Mouse (Mus musculus): ENCODE measurements around the gene Nedd9.

- TF ChIP-seq CTCF (IDR thresholded peaks at IDR 0.05; ENCODE audit: low read depth, low read length) (no peak), GATA1 (IDR thresholded peaks at IDR 0.05; ENCODE audit: borderline replicate concordance, low read length) (no peak), POLR2AphosphoS5 (IDR thresholded peaks at IDR 0.05; ENCODE audit: insufficient replicate concordance, low read depth, low read length) (no peak), TAL1 (conservative IDR thresholded peaks at IDR 0.05; ENCODE audit: low read depth, low read length) (no peak), GATA2 (IDR thresholded peaks at IDR 0.05; ENCODE audit: borderline replicate concordance, low read depth, low read length) (no peak)
Measured at GRCm38 (mm10) chr13:41362909-41363308, 124.3 kb downstream of the Nedd9 start.
